Mouse (Mus musculus) left cerebral cortex, adult 18-20 months (tissue): ENCODE measurements around the gene Zfp354b. TPM values are rescaled to one million over a fixed set of nuclear protein-coding genes. Genes with fewer than 3 reads are reported as not detected.

Experiments
- DNase-seq, 2 experiments: peaks; one replicate each; pipeline ENCODE4 v3.0.0; 2021 to 2022; ENCODE audit warnings: low spot score in 2 of 2, mixed read lengths in 1 of 2
- total RNA-seq, 2 experiments: library from RNA; stranded (reverse); gene quantifications; 2 replicates each; pipeline ENCODE4 v1.2.3; 2021

Gene Zfp354b
- total RNA-seq, 2 experiments from 2014 or later = 6.1 to 8.8 TPM

DNA sequence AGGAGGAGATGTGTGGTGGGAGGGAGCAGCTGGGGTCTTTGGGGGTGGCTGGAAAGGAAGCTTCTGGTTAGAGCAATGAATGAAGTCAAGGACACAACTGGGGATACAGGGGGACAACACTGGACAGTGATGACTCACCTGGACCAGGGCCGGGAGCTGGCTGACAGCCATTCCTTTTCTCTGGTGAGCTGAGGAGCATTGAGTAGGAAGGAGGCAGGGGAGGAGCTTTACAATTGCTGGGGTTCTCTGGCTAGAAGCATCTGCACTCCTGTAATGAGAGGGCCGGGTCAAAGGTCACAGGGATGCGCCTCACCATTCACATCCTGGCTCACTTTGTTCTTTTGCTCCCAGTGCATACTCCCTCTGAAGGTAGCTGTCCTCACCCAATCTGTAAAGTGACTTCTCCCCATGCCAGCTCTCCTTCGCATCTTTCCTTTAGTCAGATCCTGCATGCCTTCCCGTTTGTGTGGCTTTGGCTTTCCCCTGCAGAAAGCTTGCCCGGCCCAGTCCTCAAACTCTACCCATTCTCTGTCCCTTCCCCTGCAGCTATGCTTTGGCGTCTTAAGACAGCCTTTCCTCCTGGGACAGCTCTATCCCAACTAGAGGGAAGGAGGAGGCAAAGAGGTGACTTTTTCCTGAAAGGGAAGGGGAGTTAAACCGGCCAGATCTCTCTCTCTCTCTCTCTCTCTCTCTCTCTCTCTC is 45.1 kb downstream of the Zfp354b start:
- no peak for DNase-seq

GRCm38 (mm10) chr11:50883756-50884155 is 47.7 kb downstream of the Zfp354b start:
- DNase-seq = no peak

GRCm38 (mm10) chr11:50878641-50879040 is 52.8 kb downstream of the Zfp354b start:
- DNase-seq = no peak

Other genes with a start within 250 kb of the Zfp354b start
- gene Zfp354c, start 103.9 kb downstream of the Zfp354b start, total RNA-seq = 10 to 100 TPM; 45.4 to 47.2 TPM
- gene Zfp879, start 90.1 kb downstream of the Zfp354b start, total RNA-seq = 1 to 10 TPM; 2.5 to 3.1 TPM
- not detected for gene Grm6, start 80.9 kb downstream of the Zfp354b start, total RNA-seq
- 1 to 10 TPM; 5.4 to 5.6 TPM for gene Zfp454, start 44.0 kb downstream of the Zfp354b start, total RNA-seq
- 10 to 100 TPM; 23.8 to 25.8 TPM for gene Zfp2, start 15.5 kb downstream of the Zfp354b start, total RNA-seq
- gene 4933414I15Rik, start 12.1 kb upstream of the Zfp354b start, total RNA-seq = not detected
- gene Prop1, start 22.1 kb upstream of the Zfp354b start, total RNA-seq = not detected
- gene Olfr1378, start 34.9 kb upstream of the Zfp354b start, total RNA-seq = not detected
- gene Olfr1377, start 50.3 kb upstream of the Zfp354b start, total RNA-seq = not detected
- gene Olfr51, start 72.0 kb upstream of the Zfp354b start, total RNA-seq = not detected
- not detected for gene Olfr54, start 82.6 kb upstream of the Zfp354b start, total RNA-seq
- not detected for gene Olfr1375, start 116.5 kb upstream of the Zfp354b start, total RNA-seq
- 1 to 10 TPM; 6.5 to 7.7 TPM for gene Zfp354a, start 127.6 kb upstream of the Zfp354b start, total RNA-seq